Mouse (Mus musculus): ENCODE results near the gene Klk1. TPM values are rescaled to one million over a fixed set of nuclear protein-coding genes. Genes with fewer than 3 reads are reported as not detected.
"Not testable (repeated sequence)": the region's sequence is repeated elsewhere in the genome, so short reads cannot be mapped to it uniquely, and the experiment has no call there.

Gene Klk1
- total RNA-seq (2021), result not detected
- long read RNA-seq, result 0 reads

DNA sequence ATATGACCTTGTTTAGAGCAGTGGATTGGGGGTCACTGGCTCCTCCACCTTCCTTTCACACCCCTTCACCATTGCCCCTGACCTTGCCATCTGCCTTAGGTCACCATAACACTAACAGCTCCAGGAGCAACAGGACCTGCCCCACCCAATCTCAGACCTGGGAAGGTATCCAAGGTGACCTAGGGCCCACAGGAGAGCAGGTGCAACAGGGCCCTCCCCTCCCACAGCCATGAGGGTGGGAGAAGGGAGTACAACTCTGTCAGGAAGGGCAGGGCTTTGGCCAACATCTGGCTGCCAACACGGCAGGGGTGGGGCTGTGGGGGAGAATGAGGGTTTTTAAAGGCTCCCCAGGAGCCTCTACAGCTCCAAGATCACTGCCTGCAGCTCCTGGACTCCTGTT is at the start of gene Klk1:
Gene Klk1, plus strand, starts transcription at position 285 of the 400 bp plus-strand sequence.
- no peak for DNase-seq (ENCODE audit: low spot score in 2 of 2)

DNA sequence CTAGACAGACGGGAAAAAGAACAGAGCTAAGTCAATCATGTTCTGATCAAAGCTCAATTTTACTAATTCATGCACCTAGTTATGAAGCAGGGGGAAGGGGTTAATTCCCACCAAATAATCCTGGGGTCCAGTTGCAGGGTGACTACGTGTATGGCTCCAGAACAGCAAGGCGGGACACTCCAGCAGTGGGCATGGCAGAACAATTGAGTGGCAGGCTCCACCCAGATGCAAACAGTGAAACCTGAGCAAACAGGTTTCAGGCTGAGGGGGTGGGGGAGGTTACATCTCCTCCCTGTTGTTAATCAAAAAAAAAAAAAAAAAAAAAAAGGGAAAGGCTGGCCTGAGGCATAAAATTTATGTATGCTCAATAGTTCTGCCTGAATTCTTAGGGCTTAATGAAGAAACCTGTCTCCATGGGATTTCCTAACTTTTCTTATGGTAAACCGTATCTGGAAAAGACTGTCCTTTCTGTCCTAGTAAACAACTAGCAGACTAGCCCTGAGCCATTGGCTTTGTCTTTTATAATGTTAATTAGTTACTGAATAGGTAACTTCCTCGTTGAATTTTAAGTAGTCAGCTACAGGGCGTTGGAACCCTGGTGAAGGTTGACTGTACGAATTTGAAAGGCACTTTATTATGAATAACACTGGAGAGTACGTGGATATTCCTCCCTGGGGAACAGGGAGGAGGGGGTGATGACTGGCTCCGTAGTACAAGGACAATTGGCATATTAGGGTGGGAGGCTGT is 45.7 kb upstream of the Klk1 start:
- no peak for DNase-seq (ENCODE audit: low spot score in 2 of 2)

DNA sequence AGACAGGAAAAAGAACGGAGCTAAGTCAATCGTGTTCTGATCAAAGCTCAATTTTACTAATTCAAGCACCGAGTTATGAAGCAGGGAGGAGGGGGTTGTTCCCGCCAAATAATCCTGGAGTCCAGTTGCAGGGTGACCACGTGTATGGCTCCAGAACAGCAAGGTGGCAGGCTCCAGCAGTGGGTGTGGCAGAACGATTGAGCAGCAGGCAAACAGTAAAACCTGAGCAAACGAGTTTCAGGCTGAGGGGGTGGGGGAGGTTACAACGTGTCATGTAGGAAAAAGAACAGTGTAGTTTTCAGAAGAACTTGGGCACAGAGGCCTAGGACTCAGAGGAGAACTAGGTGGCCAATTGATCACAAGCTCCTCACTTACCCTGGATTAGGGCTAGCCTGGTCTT is 38.6 kb upstream of the Klk1 start:
- DNase-seq (ENCODE audit: low spot score in 2 of 2), result not testable (repeated sequence)

DNA sequence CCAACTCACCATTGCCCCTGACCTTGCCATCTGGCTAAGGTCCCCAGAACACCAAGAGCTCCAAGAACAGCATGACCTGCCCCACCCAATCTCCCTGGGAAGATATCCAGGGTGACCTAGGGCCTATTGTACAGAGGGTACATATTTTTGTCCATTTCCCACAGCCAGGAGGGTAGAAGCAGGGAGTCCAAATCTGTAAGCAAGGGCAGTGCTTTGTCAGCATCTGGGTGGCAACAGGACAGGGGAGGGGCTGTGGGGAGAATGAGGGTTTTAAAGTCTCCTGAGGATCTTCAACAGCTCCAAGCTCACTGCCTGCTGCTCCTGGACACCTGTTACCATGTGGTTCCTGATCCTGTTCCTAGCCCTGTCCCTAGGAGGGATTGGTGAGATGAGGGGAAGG is 37.2 kb upstream of the Klk1 start, which contains the start of gene Klk1b24:
Gene Klk1b24, plus strand, starts transcription at position 301 of the 400 bp plus-strand sequence.
- not testable (repeated sequence) for DNase-seq (ENCODE audit: low spot score in 2 of 2)

DNA sequence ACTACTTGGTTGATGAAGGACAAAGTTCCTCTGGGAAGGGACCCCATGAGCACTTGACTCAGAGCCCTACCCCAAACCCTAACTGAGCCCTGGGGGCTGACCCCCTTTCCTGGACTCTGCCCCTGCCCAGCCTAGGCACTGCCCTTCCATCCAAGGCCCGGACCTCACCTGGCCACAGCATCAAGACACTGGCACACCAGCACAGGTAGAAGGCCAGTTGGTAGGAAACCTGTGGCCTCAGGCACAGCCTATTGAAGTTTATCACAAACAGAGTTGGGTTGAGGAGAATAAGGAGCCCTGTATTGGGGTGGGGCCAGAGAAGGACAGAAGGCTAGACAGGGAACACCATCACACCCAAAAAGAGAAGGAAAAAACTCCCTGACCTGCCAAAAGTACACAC is 31.7 kb upstream of the Klk1 start:
- DNase-seq (ENCODE audit: low spot score in 2 of 2), result not testable (repeated sequence)

DNA sequence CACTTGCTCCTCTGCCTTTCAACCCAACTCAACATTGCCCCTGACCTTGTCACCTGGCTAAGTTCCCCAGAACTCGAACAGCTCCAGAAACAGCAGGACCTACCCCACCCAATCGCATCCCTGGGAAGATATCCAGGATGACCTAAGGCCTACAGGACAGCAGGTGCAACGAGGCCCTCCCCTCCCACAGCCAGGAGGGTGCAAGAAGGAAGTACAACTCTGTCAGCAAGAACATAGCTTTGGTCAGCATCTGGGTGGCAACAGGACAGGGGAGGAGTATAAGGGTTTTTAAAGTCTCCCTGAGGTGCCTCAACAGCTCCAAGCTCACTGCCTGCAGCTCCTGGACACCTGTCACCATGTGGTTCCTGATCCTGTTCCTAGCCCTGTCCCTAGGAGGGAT is 27.3 kb upstream of the Klk1 start, which contains the start of gene Klk1b3:
Gene Klk1b3, plus strand, starts transcription at position 301 of the 400 bp plus-strand sequence.
- DNase-seq (ENCODE audit: low spot score in 2 of 2), result no peak

DNA sequence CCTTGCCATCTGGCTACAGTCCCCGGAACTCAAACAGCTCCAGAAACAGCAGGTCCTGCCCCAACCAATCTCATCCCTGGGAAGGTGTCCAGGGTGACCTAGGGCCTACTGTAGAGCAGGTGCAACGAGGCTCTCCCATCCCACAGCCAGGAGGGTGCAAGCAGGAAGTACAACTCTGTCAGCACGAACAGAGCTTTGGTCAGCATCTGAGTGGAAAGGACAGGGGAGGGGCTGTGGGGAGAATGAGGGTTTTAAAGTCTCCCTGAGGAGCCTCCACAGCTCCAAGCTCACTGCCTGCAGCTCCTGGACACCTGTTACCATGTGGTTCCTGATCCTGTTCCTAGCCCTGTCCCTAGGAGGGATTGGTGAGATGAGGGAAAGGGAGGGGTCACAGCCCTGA is 18.0 kb upstream of the Klk1 start, which contains the start of gene Klk1b4:
Gene Klk1b4, plus strand, starts transcription at position 301 of the 400 bp plus-strand sequence.
- DNase-seq (ENCODE audit: low spot score in 2 of 2), result not testable (repeated sequence)

DNA sequence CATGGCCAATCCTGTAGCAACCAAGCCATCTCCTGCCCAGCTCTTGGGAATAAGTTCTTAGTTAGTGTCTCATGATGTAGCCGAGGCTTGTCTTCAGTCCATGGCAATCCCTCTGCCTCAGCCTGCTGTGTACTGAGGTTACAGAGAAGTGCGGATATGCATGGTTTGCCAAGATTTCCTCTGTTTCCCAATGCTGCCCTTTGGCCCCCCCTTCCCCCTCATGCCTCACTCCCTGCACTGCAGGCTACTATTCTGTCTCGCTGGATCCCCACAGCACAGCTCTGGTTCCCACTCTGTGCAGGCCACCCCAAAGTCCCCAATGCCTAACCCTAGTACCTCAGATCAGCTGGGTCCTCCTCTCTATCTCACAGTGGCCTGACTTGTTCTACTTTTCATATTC is 16.9 kb upstream of the Klk1 start:
- DNase-seq (ENCODE audit: low spot score in 2 of 2), result no peak

DNA sequence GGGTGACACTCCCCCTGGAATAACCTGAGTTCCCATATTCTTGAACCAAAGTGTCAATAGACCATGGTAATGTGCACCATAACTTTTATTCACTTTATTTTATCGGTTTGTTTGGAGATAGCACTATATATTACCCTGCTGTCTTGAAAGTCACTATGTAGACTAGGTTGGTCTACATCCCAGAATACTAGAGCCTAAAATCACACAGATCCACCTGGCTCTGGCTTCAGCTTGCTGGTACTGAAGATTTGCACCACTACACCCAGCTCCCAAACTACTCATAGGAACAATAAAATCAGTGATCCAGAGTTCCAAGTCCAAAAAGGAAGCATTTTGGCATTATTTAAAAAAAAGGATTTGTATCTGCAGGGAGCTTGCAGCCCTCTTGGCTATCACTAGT is 9.5 kb upstream of the Klk1 start, which contains the start of gene Klk1b5:
Gene Klk1b5, plus strand, starts transcription at position 301 of the 400 bp plus-strand sequence.
- no peak for DNase-seq (ENCODE audit: low spot score in 2 of 2)

DNA sequence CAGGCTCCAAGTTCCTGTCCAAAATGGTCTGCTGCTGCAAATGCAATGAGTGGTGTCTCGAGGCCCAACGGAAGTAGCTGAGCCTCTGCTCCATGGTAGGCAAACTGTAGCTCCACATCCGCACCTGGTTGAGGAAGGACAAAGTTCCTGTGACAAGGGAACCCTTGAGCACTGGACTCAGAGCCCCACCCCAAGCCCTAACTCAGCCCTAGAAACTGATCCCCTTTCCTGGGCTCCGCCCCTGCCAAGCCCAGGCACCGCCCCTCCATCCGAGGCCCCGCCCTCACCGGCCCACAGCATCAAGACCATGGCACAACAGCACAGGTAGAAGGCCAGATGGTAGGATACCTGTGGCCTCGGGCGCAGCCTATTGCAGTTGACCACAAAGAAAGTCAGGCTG is 3.6 kb upstream of the Klk1 start:
- DNase-seq (ENCODE audit: low spot score in 2 of 2), result not testable (repeated sequence)

DNA sequence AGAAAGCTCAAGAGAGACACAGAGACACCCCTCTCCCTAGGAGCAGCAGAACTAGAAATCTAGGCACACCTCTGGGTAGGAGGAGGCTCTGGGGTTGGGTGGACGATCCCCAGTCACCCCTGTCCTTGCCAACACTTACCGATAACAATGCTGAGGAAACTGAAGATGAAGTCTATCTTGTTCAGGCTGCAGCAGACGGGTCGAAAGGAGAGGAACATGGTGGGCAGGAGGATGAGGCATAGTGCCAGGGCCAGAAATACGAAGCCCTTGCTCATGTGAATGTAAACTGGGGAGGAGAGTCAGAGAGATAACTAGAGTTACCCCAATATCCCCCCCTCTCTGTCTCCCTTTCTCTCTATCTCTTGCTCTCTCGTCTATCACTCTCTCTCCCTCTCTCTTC is 2.8 kb upstream of the Klk1 start:
- DNase-seq (ENCODE audit: low spot score in 2 of 2), result not testable (repeated sequence)

DNA sequence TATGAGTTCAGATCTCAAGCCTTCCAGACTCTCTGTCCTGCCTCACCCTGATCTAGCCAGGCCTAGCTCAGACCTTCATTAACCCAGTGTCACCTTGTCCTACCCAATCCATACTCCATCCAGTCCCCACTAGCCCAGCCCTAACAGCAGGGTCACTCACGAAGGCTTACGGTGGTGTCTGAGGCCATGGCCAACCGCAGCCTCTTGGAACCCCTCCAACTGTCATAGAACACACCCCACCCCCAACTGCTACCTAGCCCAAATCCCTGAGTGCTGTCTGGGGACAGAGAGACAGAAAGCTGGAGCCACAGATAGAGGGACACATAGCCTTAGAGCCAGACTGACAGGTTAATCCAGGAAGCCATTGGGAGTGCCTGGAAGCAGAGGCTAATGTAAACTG is 10.7 kb downstream of the Klk1 start, which contains the start of gene Gm36864:
Gene Gm36864, plus strand, starts transcription at position 269 of the 400 bp plus-strand sequence.
- no peak for DNase-seq (ENCODE audit: low spot score in 2 of 2)

DNA sequence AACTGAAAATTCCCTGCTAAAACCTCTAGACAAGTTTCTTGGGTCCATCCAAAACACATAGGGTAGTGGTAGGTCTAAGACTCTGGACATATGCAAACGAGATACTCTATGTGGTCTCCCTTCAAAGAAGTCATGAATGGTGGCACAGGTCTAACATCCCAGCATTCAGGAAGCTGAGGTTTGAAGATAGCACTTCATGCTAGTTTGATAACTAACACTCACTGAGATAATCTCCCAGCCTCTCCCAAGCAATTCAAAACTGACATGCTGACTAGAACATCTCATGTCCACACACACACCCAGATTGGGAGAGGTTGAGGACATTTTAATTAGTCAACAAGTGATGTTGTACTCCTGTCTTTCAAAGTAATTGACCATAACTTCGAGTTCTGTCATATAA is 14.8 kb downstream of the Klk1 start:
- DNase-seq (ENCODE audit: low spot score in 2 of 2), result no peak

DNA sequence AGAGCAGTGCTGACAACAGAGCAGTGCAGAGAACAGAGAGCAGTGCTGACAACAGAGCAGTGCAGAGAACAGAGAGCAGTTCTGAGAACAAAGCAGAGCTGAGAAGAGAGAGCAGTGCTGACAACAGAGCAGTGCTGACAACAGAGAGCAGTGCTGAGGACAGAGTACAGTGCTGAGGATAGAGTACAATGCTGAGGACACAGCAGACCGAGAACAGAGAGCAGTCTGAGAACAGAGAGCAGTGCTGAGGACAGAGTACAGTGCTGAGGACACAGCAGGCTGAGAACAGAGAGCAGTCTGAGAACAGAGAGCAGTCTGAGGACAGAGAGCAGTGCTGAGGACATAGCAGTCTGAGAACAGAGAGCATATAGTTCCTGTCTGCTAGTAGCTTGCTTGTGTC is 15.6 kb downstream of the Klk1 start:
- no peak for DNase-seq (ENCODE audit: low spot score in 2 of 2)

DNA sequence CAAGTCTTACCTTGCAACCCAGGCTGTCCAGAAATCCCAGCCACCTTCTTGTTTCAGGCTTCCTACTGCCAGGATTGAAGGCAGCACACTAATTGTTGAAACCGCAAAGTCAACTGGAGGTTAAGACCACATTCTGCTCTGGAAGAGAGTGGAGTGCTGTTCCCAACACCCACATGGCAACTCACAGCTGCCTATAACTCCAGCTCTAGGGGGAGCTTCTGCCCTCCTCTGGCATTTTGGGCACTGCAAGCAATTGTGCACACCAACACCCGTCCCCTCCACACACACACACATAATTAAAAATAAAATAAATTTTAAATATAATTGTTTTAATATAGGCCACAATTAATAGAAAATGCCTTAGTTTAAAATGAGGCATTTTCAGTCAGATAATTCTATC is 16.0 kb downstream of the Klk1 start:
- no peak for DNase-seq (ENCODE audit: low spot score in 2 of 2)

DNA sequence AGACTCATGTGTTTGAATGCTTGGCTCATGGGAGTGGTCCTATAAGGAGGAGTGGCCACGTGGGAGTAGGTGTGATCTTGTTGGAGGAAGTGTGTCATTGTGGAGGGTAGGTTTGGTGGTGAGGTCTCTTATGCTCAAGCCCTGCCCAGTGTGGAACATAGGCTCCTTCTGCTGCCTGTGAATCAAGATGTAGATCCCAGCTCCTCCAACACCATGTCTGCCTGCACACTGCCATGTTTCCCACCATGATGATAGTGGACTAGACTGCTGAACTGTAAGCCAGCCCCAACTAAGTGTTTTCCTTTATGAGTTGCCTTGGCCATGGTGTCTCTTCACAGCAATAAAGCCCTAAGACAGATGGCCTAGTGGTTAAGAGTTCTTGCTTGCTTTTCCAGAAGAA is 18.9 kb downstream of the Klk1 start:
- DNase-seq (ENCODE audit: low spot score in 2 of 2), result no peak

DNA sequence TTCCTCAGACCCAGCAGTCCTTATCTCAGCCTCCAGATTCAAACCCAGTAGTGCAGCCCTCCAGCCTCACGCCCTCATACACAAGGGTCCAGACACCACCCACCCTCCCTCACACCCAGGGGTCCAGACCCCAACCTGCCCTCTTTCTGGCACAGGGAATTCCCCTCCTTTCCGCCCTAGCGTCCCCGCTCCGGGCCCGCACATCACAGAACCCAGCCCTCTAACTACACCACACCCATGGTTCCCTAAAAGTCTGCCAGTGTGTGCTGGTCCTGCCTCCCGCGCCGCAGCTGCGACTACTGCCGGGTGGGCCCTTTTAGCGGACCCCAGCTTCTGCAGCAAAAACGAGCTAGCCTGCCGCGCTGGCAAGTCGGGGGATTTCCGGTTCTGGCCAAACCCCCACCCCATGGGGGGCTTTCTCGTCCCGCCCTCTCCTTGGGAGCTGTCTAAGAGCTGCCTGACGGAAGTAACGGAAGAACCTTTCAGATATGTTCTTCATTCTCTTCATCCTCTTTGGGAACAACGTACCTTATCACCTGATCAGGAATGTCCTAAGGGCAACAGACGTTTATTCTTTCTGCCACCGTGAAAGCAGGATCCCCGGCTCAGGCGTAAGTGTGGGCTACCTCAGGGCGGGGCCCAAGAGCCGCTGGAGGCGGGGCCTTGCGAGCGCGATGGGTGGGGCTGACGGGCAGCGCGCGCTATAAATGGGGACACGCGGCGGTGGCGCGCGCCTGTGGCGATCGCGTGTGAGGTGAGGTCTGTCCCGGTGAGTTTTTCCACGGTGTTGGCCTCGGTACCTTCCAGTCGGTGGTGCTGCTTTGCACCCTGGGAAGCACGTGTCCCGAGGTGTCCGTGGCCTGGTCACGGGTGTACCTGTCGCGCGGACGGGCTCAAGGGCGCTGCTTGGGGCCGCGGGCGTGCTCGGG is 21.2 kb downstream of the Klk1 start, which contains the start of the genes 1700028J19Rik and 2410002F23Rik:
Gene 1700028J19Rik, minus strand, starts transcription at position 641 of the 929 bp plus-strand sequence.
Gene 2410002F23Rik, plus strand, starts transcription at position 668 of the 929 bp plus-strand sequence.
- peak; percentile 93 to 96 for DNase-seq (ENCODE audit: low spot score in 2 of 2)

DNA sequence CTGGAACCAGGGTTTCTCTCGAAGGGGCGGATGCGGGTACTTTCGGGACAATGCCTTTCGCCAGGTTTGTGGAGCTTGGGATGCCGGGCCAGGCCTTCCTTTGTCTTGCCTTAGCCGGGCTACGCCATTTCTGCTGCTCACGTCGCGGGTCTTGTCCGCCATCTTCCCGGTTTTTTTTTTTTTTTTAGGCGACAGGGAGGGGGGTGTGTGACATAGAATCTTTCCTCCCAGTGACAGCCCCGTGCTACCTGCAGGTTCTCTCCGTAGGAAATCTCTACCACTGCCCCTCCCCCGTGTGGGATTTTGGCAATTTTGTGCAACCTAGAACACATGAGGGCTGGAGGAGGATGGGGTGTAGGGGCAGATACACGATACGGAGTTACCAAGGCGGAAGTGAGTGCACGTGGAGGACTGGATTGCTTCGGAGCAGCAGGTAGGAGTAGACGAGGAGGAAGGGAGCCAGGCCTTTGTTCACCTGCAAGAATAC is 21.9 kb downstream of the Klk1 start:
- peak in 1 of 2 experiments; percentile 63 for DNase-seq (ENCODE audit: low spot score in 2 of 2)

DNA sequence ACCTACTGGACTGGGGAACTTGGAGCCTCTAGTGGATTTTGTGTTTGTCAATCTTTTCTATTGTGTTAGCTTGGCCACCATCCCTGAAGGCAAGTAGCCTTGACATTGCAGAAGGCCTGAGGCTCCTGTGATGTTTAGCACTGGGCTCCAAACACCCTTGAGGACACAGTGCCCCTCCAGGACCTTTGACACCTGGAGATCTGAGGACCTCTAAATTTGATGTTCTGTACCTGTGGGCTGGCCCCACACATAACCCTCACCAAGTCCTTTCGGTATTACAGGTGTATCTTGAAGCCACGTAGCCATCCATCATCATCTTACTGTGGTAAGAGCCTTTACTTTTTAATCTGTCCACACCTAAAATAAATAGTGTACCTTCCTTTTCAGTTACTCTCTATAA is 22.8 kb downstream of the Klk1 start:
- DNase-seq (ENCODE audit: low spot score in 2 of 2), result no peak

DNA sequence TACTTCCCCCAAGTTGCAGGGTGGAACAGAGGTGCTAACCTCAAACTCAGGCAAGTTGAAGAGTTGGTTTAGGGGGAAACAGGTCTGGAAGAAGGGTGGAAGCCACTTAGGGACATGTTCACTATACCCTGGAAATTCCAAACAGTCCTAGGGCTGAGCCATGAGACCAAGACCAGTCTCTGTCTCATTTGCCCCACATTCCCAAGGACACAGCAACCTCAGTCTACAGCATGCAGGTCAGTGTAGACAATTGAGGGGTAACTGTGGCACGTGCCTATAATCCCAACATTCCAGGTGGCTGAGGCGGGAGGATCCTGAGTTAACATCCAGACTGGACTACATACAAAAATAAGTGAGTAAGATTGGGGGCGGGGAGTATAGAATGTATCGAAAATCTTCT is 24.1 kb downstream of the Klk1 start:
- DNase-seq (ENCODE audit: low spot score in 2 of 2), result no peak

DNA sequence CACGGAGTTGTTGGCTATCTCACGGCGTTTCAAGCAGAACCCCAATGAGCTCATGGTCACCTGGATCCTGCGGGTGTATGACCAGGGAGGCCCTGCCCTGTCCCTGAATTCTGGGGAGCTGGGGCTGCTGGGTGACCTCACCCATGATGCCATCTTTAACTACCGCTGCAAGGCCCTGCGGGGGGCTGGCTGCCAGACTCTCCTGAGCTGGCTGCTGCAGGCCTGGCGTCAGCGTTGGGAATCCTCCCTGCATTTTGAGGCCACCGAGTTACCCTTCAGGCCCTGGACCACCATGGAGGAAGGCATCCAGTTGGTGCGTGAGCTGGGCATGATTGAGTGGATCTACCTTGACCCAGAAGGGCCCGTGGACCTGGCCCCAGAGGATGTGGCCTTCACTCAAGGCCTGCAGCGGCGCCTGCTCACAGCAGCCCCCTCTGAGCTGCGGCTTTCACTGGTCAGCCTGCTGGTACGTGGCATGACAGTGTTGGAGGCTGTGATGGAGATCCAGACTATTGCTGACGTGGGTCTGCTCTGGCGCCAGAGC is 25.6 kb downstream of the Klk1 start:
- not testable (repeated sequence) for DNase-seq (ENCODE audit: low spot score in 2 of 2)

All from layer of hippocampus, postnatal 10 days (tissue).